In the genomic region with DNA sequence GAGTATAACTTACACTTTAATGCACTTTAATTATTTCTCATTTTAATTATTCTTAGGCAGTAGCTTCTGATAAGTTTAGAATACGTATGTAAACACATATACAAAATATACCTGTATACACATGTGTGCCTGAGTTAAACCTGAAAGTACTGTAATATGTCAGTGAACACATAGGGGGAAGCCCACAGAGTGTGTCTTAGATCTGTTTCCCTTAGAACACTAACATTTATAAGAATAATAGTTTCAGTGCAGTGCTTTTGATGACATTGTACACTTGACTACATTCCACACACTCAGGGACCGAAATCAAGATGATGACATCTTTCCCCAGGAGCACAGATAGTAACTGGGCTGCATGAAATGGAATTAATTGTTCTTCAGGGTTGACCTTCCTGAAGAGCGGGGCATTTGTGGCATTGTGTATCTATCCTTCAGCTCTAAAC, we compare ENCODE assay signal across 24 mouse cellular contexts. TPM values are rescaled to one million over a fixed set of nuclear protein-coding genes. Genes with fewer than 3 reads are reported as not detected.
DNase-seq lines count a peak whose midpoint lies in the region; ATAC-seq and TF ChIP-seq lines count a peak whose summit lies in the region.
"Had no signal": no experiment of that assay in that cellular context is flagged by ENCODE, and none has a peak within 500 bp of the region (broad histone marks: within the 10 kb centered on the region; RNA-seq: fewer than 3 reads in every experiment).

No protein-coding gene starts in this region.

- no peak overlapping the region for H3K4me3 ChIP-seq in intestine, embryonic 14.5 days (ENCODE audit: low read depth, low read length)
- no peak overlapping the region for H3K4me3 ChIP-seq in intestine, postnatal 0 days (ENCODE audit: low read depth, low read length)
- H3K4me3 ChIP-seq in bone marrow macrophage, adult 2 months (ENCODE audit: insufficient read depth, low read length), result no peak overlapping the region
- H3K4me3 ChIP-seq in kidney, embryonic 15.5 days (replicated peaks), result no peak overlapping the region
- H3K4me3 ChIP-seq: embryonic facial prominence, embryonic 12.5 days; embryonic facial prominence, embryonic 15.5 days; heart, embryonic 13.5 days; hindbrain, embryonic 12.5 days; hindbrain, embryonic 15.5 days had no signal

- no peaks in the 10 kb centered on the region for H3K27me3 ChIP-seq in intestine, embryonic 14.5 days (replicated peaks; ENCODE audit: control insufficient read depth, insufficient read depth, low read length)
- H3K27me3 ChIP-seq in intestine, postnatal 0 days (replicated peaks; ENCODE audit: control insufficient read depth, insufficient read depth, low read length), result no peaks in the 10 kb centered on the region
- H3K27me3 ChIP-seq in kidney, embryonic 15.5 days, result no peaks in the 10 kb centered on the region
- H3K27me3 ChIP-seq: embryonic facial prominence, embryonic 12.5 days; embryonic facial prominence, embryonic 15.5 days; heart, embryonic 13.5 days; hindbrain, embryonic 12.5 days; hindbrain, embryonic 15.5 days; Patski had no signal

- H3K27ac ChIP-seq in intestine, embryonic 14.5 days (ENCODE audit: low read depth), result no peak overlapping the region
- H3K27ac ChIP-seq in intestine, postnatal 0 days (ENCODE audit: low read depth, low read length), result no peak overlapping the region
- H3K27ac ChIP-seq in bone marrow macrophage, adult 2 months (ENCODE audit: insufficient read depth, low read depth, low read length), result peak overlapping the region; percentile 65
- no peak overlapping the region for H3K27ac ChIP-seq in kidney, embryonic 15.5 days
- H3K27ac ChIP-seq: embryonic facial prominence, embryonic 12.5 days; embryonic facial prominence, embryonic 15.5 days; heart, embryonic 13.5 days; hindbrain, embryonic 12.5 days; hindbrain, embryonic 15.5 days had no signal

- peaks cover 18% of the 10 kb centered on the region for H3K4me1 ChIP-seq in intestine, embryonic 14.5 days (replicated peaks; ENCODE audit: control insufficient read depth, insufficient read depth, low read length)
- H3K4me1 ChIP-seq in intestine, postnatal 0 days (replicated peaks; ENCODE audit: control insufficient read depth, insufficient read depth, low read length), result no peaks in the 10 kb centered on the region
- peaks cover 58% of the 10 kb centered on the region for H3K4me1 ChIP-seq in bone marrow macrophage, adult 2 months (ENCODE audit: control insufficient read depth, insufficient read depth, low read length)
- peaks cover 42% of the 10 kb centered on the region for H3K4me1 ChIP-seq in kidney, embryonic 15.5 days
- H3K4me1 ChIP-seq: embryonic facial prominence, embryonic 15.5 days; hindbrain, embryonic 12.5 days had no signal

- DNase-seq in CD4-positive, CD25-positive, alpha-beta regulatory T cell, adult 2 months (ENCODE audit: low read depth, low spot score), result peak; percentile 51
- DNase-seq in intestine, embryonic 14.5 days (ENCODE audit: low spot score), result peak; percentile 44
- DNase-seq in naive thymus-derived CD4-positive, alpha-beta T cell, adult 2 months (ENCODE audit: low read depth), result peak; percentile 63
- DNase-seq in frontal cortex, adult 2 months (ENCODE audit: extremely low spot score in 1 of 2, low spot score in 1 of 2), result no peak
- DNase-seq: adrenal gland, postnatal 10 days; cerebellum, adult 11 months; cerebellum, adult 2 months; cerebellum, adult 9-11 months; cerebellum, postnatal 25 days; forebrain, postnatal 0 days; gastrocnemius, postnatal 10 days; gastrocnemius, postnatal 36 days had no signal

- H3K4me2 ChIP-seq in intestine, embryonic 14.5 days (ENCODE audit: low read length), result no peak overlapping the region
- no peak overlapping the region for H3K4me2 ChIP-seq in intestine, postnatal 0 days (replicated peaks; ENCODE audit: low read depth)
- no peak overlapping the region for H3K4me2 ChIP-seq in kidney, embryonic 15.5 days
- H3K4me2 ChIP-seq: embryonic facial prominence, embryonic 12.5 days; embryonic facial prominence, embryonic 15.5 days; heart, embryonic 13.5 days; hindbrain, embryonic 12.5 days; hindbrain, embryonic 15.5 days had no signal

- H3K9me3 ChIP-seq in intestine, embryonic 14.5 days (ENCODE audit: control insufficient read depth, low read length), result no peaks in the 10 kb centered on the region
- no peaks in the 10 kb centered on the region for H3K9me3 ChIP-seq in intestine, postnatal 0 days (ENCODE audit: control insufficient read depth)
- no peaks in the 10 kb centered on the region for H3K9me3 ChIP-seq in kidney, embryonic 15.5 days (replicated peaks)
- H3K9me3 ChIP-seq: embryonic facial prominence, embryonic 12.5 days; embryonic facial prominence, embryonic 15.5 days; G1E; heart, embryonic 13.5 days; hindbrain, embryonic 12.5 days; hindbrain, embryonic 15.5 days had no signal

- no peak for ATAC-seq in CD4-positive, CD25-positive, alpha-beta regulatory T cell, adult 4 months
- no peak for ATAC-seq in intestine, embryonic 14.5 days (replicated peaks; ENCODE audit: low FRiP score, low TSS enrichment, low read depth)
- ATAC-seq in intestine, postnatal 0 days, result no peak
- no peak for ATAC-seq in kidney, embryonic 15.5 days (replicated peaks; ENCODE audit: low FRiP score)
- ATAC-seq: forebrain, embryonic 14.5 days; forebrain, postnatal 0 days; Patski had no signal

- 88% methylated on average over 3 of the region's 3 CpGs for WGBS in intestine, embryonic 14.5 days
- WGBS in intestine, postnatal 0 days, result 84% methylated on average over 3 of the region's 3 CpGs
- WGBS in kidney, embryonic 15.5 days, result 88% methylated on average over 3 of the region's 3 CpGs

- no peak overlapping the region for H3K9ac ChIP-seq in intestine, embryonic 14.5 days (ENCODE audit: low read length)
- H3K9ac ChIP-seq in intestine, postnatal 0 days (ENCODE audit: low read depth, low read length), result no peak overlapping the region
- H3K9ac ChIP-seq in kidney, embryonic 15.5 days, result no peak overlapping the region
- H3K9ac ChIP-seq: embryonic facial prominence, embryonic 12.5 days; embryonic facial prominence, embryonic 15.5 days; forebrain, postnatal 0 days; heart, embryonic 13.5 days; hindbrain, embryonic 12.5 days; hindbrain, embryonic 15.5 days had no signal

- no peak for TF ChIP-seq POLR2A in bone marrow macrophage, adult 2 months (IDR thresholded peaks at IDR 0.05; ENCODE audit: borderline replicate concordance, low read depth, low read length)

- 0 out of 2 replicates have a peak, but pooled peaks cover 5% of the 10 kb centered on the region for H3K36me3 ChIP-seq in intestine, embryonic 14.5 days (ENCODE audit: control insufficient read depth, insufficient read depth, low read length)
- no peaks in the 10 kb centered on the region for H3K36me3 ChIP-seq in intestine, postnatal 0 days (ENCODE audit: control insufficient read depth, insufficient read depth)
- H3K36me3 ChIP-seq in kidney, embryonic 15.5 days, result peaks cover 4% of the 10 kb centered on the region
- H3K36me3 ChIP-seq: embryonic facial prominence, embryonic 12.5 days; hindbrain, embryonic 12.5 days; hindbrain, embryonic 15.5 days had no signal

- no peak for TF ChIP-seq CTCF in intestine, postnatal 0 days (IDR thresholded peaks at IDR 0.05; ENCODE audit: low read depth)
- no peak for TF ChIP-seq CTCF in bone marrow macrophage, adult 2 months (IDR thresholded peaks at IDR 0.05; ENCODE audit: low read depth, low read length)

RNA-seq across cellular contexts. Expression of gene Gpr183, which starts 5.4 kb away (rescaled TPM):
- polyA plus RNA-seq in CD4-positive, CD25-positive, alpha-beta regulatory T cell, adult 4 months (2017; shearing (Covaris generic)), result 100 to 1,000 TPM; 102 to 104 TPM
- polyA plus RNA-seq in intestine, embryonic 14.5 days (2014; fragmentation: Nextera tagmentation; extraction: Ambion mirVana), result 3.4 and 4.7 TPM in 2 replicates
- 1.5 and 1.6 TPM in 2 replicates for polyA plus RNA-seq in intestine, postnatal 0 days (2015; fragmentation: Nextera tagmentation; extraction: Ambion mirVana)
- 33.0 and 34.1 TPM in 2 replicates for polyA plus RNA-seq in bone marrow macrophage, adult 2 months (2012; ENCODE audit: insufficient read depth, insufficient read length, missing spikeins)
- polyA plus RNA-seq in frontal cortex, adult 2 months (2012; rRNA removed), result 1.0 and 1.6 TPM in 2 replicates
- 4.1 and 4.9 TPM in 2 replicates for polyA plus RNA-seq in kidney, embryonic 15.5 days (2015; fragmentation: Nextera tagmentation; extraction: Ambion mirVana)
- polyA plus RNA-seq: Patski had no signal

RNA-seq across cellular contexts. Expression of gene Gpr18, which starts 44.0 kb away (rescaled TPM):
- polyA plus RNA-seq in CD4-positive, CD25-positive, alpha-beta regulatory T cell, adult 4 months (2017; shearing (Covaris generic)), result 10 to 100 TPM; 92.7 to 95.9 TPM
- polyA plus RNA-seq in intestine, embryonic 14.5 days (2014; fragmentation: Nextera tagmentation; extraction: Ambion mirVana), result 0.23 and 0.62 TPM in 2 replicates
- polyA plus RNA-seq in intestine, postnatal 0 days (2015; fragmentation: Nextera tagmentation; extraction: Ambion mirVana), result 0.10 and 0.13 TPM in 2 replicates
- 6.5 and 6.8 TPM in 2 replicates for polyA plus RNA-seq in bone marrow macrophage, adult 2 months (2012; ENCODE audit: insufficient read depth, insufficient read length, missing spikeins)
- polyA plus RNA-seq in frontal cortex, adult 2 months (2012; rRNA removed), result 0.08 TPM in 2 replicates
- 0.30 and 0.39 TPM in 2 replicates for polyA plus RNA-seq in kidney, embryonic 15.5 days (2015; fragmentation: Nextera tagmentation; extraction: Ambion mirVana)
- polyA plus RNA-seq: cerebellum, adult 2 months; forebrain, embryonic 14.5 days; forebrain, postnatal 0 days; G1E; heart, embryonic 13.5 days; hindbrain, embryonic 12.5 days had no signal

Comparison
In these comparisons a context has a peak if more than half of its experiments do, and no peak if none do; other contexts are left out.
1. DNase-seq: peak in CD4-positive, CD25-positive, alpha-beta regulatory T cell, adult 2 months (single experiment), intestine, embryonic 14.5 days (single experiment) and naive thymus-derived CD4-positive, alpha-beta T cell, adult 2 months (single experiment); none in frontal cortex, adult 2 months (0 of 2).
2. RNA of gene Gpr18, which starts 44.0 kb away (polyA plus RNA-seq): 92.7 to 95.9 TPM in CD4-positive, CD25-positive, alpha-beta regulatory T cell, adult 4 months; 6.5 to 6.8 TPM in bone marrow macrophage, adult 2 months, 0.23 to 0.62 TPM in intestine, embryonic 14.5 days, 0.30 to 0.39 TPM in kidney, embryonic 15.5 days, 0.10 to 0.13 TPM in intestine, postnatal 0 days and 0.08 TPM in frontal cortex, adult 2 months; every median in the first group is over 10 times any median in the second.